Mouse (Mus musculus): ENCODE measurements around the gene Wfdc5.
A peak's percentile ranks its signal among the peaks of the same experiment; 100 is the strongest.

Wfdc5 gene

DNA sequence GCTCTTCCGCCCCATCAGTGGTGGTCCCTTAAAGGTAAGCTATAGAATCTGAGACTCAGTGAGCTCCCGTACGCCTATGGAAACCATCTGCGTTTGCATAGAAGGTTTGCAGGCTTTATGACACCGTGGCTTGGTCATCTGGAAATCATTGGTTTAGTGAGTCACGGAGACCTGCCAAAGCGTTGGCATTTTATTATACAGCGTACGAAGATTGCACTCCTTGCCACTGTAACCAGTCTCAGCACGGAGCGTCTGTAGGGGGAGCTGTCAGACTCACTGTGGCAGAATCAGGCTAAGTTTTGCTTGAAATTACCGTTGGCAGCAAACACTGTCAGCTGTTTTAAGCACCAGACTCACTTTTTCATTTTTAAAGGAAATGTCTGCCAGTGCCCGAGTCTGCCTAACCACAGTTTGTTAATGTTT lies 56.0 kb downstream of the Wfdc5 start:
- peak; percentile 49 to 58 for DNase-seq
